Mouse (Mus musculus): ENCODE results near the gene Mettl7a1.
"Not testable (repeated sequence)": the region's sequence is repeated elsewhere in the genome, so short reads cannot be mapped to it uniquely, and the experiment has no call there.

Gene Mettl7a1

DNA sequence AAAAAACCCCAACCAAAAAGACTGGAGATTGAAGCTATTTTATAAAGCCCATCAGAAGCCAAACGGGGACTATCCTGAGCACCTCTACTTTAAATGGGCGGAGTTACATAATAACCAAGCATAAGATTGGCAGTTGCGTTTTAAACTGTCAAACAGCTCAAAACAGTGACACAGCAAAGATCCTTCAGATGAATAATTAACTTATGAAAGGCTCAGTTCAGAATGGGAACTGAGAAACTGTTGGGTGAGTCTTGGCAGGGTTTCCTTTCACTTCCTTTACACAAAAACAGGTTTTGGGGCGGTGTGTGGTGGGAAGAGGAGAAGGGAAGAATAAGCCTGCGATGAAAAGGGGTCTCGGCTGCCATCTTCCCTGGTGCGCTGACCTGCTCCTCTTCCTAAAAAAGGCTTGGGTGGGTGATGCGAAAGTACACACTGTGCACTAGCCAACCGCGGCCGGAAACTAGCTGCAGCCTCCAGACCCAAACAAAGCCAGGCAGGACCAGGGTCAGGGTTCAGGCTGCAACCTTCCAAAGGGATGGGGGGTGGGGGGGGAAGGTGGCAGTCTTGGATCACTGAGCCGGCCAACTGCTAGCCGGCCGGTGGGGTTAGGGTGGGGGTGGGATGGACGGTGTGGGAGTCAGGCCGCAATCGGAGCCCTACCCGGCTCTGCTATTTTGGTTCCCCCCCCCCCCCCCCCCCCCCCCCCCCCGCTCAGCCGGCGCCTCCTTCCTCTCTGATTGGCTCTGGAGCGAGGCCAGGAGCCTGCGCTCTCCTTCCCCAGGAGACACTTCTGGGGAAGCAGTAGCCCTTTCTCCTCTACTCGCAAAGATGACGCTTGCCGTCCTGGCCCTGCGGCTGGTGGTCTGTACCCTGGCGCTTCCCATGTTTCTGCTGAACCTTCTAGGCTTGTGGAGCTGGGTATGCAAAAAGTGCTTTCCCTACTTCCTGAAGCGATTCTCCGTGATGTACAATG is at the start of gene Mettl7a1:
TSS of gene Mettl7a1 (plus strand) at position 122 of the 973 bp plus-strand sequence.
- peak; percentile 84 for DNase-seq

DNA sequence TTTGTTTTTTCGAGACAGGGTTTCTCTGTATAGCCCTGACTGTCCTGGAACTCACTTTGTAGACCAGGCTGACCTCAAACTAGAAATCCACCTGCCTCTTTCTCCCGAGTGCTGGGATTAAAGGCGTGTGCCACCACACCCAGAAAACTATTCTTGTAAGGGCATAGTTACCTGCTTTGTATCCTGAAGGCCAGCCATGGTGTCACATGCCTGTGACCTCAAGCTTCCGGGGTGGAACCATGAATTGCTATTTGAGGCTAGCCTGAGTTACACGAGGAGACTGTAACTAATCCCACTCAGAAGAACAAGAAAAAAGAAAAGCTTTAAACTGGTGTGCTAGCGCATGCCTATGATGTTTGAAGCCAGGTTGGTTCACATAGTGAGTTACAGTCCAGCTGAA is 47.6 kb upstream of the Mettl7a1 start:
- DNase-seq, result no peak

DNA sequence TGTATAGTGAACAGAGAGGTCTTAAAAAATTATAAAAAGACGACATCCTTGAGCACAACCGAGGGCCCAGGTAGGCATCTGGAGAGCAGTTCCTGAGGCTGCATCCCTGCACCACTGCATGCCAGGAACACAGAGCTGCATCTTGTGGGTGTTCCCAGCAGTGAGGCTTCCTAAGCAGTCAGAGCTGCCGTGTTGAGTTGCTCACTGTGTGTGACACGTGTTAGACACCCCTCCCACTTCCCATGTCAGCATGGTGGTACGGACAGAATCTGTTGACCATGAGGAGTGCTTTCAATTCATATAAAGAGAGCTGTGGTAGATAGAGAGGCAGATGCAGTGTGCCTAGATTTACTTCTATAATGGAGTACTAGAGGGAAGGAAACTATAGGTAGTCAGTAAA is 46.6 kb upstream of the Mettl7a1 start:
- no peak for DNase-seq

DNA sequence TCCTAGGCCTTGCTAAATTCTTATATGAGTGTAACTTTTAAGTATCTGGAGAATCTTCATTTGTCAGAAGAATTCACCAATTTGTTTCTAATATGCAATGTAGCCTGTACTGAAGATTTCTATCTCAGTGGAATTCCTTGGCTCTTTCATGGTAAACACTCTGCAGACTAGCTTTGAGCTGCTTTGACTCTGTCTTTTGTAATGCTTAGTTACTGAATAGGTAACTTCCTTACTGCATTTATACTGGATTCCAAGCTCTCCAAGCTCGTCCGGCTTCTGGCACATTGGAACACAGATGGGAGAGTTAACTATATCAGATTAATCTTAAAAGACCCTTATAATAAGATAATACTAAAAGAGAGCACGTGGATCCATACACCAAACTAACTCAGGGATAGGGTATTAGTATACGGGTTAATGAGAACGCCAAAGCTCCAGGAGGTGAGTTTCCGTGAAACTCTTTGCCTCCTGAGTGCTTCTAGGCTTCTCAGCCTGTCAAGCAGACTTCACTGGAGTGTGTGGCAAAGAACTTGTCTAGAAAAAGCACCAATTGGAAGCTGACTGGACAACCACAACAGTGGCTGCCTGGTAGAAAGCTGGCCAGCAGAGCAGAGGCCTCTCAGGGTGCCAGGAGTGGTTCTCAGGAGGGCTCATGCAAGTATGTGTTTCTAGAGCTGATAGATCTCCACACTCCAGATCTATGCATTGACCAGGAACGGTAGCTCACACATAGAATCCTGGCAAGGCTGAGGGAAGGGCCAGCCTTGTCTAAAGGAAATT is 45.1 kb upstream of the Mettl7a1 start:
- DNase-seq, result no peak

DNA sequence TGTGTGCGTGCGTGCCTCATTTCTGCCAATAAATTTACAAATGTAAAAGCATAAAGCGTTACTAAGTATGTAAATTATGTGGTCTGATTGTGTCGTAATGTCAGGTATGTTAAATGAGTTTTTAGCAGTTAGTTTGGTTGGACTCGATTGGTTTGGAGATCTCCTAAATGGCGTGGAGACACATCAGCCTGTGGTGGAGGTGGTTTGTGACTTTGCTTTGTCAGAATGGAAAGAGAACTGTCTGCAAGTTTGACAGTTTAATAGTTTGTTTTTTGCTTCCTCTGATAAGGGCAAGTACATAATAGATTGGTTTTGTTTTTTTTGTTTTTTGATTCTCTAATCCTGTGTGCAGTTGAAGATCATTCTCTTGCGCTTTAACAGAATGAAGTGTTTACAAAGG is 43.6 kb upstream of the Mettl7a1 start:
- DNase-seq, result not testable (repeated sequence)

DNA sequence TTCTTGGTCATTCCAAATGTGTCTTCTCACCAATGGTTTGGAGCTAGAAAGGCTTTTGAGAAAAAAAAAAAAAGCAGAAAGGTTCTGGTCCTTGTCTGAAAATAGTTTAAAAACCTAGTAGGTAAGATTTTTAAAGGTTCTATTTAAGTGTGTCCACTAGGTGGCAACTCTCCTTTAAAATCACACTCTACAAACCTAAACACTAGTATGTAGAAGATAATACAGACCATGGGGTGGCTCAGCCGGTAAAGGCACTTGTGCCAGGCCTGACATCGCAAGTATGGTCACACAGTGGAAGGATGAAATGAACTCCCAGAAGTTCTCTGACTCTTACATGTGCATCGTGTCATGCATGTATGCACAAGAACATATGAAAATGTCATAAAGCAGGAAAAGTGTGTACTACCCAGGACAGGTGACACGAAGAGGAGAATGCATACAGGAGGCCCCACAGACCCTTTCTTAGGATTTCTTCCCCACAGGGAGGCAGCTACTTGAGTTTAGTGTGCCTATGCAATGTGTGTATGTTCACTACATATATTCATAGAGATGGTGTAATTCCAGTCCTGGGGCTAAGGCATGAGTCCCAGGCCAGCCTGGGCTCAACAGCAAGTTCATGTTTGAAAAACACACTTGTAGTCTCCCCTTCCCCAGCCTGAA is 40.6 kb upstream of the Mettl7a1 start:
- peak; percentile 48 for DNase-seq

DNA sequence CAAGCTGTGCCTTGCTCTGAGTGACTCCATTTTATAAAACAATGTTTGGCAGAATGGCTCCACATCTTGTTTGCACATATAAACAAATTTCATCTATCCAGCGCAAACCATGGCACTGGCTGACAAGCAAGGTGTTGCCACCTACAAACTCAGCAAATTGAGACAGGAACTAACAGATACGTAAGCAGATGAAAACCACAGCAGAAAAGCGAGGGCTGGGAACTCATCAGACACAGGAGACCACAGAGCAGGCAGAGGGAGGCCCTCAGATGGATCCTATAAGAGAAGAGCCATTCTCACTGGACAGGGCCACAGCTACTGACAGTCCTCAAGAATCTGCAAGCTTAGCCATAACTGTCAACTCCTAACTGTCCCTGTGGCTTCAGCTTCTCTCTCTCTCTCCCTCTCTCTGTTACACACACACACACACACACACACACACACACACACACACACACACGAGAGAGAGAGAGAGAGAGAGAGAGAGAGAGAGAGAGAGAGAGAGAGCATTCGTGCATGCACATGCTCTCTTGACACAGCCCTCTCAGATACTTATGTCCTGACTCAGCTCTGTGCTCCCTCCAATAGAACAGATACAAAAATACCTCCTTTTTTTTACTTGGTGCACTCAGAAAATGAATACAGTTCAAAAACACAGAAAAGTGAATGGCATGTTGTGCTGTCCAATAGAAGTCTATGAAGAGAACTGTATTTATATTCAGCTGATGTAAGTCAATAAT is 38.2 kb upstream of the Mettl7a1 start:
- DNase-seq, result no peak

DNA sequence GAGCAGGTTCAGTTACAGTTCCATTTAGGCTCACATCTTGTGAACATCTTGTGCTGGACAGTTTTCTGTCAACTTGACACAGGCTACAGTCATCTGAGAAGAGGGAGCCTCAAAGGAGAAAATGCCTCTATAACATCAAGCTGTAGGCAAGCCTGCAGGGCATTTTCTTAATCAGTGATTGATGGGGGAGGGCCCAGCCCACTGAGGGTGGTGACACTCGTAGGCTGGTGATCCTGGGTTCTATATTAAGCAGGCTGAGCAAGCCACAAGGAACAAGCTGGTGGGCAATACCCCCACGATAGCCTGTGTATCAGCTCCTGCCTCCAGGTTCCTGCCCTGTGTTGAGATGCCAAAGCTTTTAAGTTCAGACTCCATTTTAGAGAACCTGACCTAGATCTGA is 35.0 kb upstream of the Mettl7a1 start:
- no peak for DNase-seq

DNA sequence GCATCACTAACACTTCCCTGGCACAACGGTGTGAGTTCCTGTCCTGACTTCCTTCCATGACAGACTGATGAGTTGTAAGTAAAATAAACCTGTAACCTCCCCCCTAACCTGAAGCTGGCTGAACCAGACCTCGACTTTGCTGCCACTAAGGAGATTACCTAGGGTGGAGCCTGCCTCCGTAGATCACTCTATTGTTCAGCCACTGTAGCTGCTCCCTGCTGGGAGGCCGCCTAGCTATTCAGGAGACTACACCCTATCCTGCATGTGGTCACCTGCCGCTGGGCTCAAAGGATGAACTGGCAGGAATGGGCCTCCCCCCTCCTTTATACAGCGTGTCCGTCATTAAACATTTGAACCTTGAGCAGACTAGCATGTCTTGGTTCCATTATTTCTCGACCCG is 34.2 kb upstream of the Mettl7a1 start:
- DNase-seq, result no peak

DNA sequence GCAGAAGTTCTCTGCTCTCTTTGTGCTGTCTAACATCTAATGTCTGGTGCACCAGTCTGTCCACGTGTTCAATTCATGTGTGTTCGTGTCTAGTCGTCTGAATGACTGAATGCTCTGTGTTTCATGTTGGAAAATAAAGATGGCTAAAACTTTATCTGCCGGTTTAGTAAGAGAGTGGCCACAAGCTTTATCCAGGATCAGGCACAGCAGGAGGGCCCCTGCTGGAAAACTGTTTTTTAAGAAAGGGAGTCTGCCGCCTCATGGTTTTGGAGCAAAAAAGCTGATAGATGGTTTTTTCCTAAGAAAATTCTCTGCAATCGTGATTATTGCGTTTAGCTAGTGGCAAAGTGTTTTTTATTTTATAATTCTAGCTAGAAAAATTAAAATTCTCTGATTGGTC is 33.3 kb upstream of the Mettl7a1 start:
- DNase-seq, result not testable (repeated sequence)

DNA sequence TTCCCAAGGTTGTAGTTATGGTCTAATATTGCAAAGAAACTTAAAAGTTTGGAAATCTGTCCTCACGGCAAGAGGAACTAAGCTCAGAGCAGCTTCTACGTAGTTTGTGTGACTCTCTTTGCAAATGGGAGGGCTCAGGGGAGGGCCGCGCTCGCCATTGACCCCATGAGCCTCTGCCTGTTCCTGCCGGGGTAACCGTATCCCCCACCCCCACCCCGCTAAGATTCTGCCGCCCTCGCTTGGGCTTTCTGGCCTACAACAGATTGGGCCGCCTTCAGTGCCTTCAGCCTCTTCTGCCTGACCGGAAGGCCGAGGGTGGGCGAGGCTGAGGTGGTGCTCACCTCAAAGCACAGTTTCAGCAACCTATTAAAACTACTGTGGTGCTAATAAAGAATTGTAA is 32.5 kb upstream of the Mettl7a1 start:
- DNase-seq, result no peak

DNA sequence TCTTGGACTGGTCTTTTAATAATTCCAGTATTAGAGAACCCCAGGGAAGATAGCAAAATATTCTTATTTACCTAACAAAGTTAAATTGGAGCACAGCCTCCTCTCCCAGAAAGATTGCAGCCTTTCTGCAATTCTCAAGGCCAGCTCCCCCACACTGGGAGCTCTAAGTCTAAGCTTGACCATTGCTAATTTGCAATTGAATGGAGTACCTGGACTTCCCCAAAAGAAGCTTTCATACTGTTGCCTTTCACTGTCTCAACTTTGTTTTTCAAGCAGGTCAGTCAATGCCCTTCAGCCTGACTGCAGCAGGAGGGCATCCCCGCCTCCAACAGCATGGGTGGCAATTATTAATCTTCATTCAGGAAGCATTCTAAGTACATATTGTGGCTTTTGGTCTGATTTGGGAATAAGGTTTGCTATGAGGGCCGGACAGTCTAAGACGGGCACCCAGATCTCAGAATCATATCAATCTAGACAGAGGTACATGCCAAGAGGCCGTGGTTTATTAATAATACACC is 30.1 kb upstream of the Mettl7a1 start:
- DNase-seq, result not testable (repeated sequence)

DNA sequence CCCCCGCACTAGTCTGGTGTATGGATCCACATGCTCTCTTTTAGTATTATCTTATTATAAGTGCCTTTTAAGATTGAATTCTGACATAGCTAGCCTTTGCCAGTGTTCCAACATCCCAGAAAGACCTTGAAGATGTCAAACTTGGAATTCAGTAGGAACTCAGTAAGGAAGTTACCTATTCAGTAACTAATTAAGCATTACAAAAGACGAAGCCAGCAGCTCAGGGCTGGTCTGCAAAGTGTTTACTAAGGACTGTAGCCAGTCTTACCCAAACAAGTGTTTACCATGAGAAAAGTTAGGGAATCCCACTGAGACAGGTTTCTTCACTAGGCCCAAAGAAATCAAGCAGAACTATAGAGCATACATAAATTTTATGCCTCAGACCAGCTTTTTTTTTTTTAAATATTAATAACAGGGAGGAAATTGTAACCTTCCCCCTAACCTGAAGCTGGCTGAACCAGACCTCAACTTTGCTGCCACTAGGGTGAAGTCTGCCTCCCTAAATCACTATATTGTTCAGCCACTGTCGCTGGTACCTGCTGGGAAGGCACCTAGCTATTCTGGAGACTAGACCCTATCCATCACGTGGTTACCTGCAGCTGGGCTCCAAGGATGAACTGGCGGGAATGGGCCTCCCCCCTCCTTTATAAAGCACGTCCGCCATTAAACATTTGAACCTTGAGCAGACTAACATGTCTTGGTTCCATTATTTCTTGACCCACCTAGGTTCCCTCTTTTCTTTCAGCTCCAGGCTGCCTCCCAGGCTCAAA is 29.0 kb upstream of the Mettl7a1 start:
- DNase-seq, result no peak

DNA sequence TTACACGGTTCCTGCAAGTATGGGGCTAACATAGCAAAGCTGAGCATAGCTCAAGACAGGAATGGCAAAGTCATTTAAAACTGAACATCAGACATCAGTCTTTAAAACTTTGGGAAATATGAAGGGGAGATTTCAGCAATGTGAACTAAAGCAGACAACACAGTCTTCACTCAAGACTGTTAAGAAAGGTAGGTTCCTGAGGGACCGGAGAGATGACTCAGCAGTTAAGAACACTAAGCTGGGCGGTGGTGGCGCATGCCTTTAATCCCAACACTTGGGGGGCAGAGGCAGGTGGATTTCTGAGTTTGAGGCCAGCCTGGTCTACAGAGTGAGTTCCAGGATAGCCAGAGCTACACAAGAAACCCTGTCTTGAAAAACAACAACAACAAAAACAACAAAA is 27.5 kb upstream of the Mettl7a1 start:
- DNase-seq, result no peak

DNA sequence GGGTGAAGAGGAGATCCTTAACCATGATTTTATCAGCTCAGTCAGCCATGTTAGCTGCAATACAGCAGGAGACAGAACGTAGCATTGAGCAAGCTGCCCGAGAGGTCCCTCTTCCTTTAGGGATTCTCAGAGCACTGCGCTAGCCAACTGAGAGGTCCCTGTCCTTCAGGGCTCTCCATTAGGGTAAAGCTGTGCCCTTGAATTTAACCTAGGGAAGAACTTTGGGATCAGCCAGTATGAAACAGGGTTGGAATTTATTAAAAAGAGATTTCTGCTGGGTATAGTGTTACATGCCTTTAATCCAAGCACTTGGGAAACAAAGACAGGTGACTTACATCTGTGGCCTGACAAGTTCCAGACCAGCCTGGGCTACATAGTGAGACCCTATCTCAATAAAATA is 26.4 kb upstream of the Mettl7a1 start:
- DNase-seq, result no peak

DNA sequence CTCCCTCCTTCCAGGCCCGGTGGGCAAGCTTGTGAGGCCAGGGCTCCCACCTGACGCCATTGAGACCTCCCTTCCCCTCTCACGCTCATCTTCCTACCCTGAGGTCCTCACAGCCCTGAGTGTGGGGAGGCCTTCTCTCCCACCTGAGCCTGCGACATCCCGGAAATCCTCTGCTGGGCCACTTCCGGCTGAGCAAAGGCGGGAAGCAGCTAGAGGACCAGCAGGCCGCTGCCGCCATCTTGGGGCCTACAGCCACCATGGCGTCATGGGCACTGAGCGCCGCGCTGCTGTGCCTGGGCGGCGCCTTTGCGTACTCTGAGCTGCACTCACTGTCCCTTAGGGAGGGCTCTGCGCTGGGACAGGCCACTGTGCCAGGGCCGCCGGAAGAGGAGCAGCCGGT is 23.3 kb upstream of the Mettl7a1 start, which contains the start of gene Tmprss12:
TSS of gene Tmprss12 (plus strand) at position 212 of the 400 bp plus-strand sequence.
- DNase-seq, result no peak

DNA sequence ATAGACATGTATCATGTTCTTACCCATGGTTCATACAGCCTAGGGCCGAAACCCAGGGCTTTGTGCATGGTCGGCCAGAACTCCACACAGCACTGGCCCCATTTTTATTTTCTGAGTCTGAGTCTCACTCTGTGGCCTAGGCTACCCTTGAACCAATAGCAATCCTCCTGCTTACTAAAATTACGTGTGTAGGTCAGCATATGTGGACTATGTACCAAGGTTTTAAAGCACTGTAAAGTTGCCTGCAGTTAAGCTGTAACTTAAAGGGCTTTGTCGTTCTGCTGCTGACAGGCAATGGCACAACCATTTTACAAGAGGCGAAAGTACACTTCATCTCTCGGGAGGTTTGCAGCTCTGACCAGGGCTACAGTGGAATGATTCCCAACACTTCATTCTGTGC is 15.0 kb upstream of the Mettl7a1 start:
- DNase-seq, result no peak

DNA sequence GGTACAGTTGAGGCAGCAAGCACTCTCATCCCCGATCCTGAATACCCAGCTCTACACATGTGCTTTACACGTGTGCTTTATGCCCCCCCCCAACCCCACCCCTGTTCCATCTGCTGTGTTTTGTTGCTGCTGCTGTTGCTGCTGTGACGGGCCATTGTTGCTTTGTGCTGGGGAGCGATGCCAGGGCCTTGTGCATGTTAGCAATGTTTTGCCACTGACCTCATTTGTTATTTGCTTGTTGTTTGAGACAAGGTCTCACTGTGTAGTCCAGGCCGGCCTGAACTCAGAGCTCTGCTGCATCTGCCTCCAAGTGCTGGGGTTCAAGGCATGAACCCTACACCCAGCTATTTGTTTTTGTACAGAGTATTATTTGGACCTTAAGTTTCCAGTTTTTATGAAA is 13.1 kb upstream of the Mettl7a1 start:
- no peak for DNase-seq

DNA sequence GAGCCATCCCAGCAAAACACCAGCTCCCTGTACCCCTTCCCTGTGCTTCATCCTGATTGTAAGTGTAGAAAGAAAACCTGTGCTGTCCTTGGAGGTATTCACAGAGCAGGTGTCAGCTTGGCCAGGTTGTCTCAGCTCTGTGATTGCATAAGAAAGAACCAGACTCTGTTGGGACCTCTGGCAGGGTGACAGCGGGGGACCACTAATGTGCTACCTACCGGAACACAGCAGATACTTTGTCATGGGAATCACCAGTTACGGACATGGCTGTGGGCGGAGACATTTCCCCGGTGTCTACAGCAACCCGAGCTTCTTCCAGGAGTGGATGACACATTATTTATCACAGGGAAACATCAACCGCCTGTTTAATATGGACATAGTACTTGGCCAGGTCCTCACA is 11.6 kb upstream of the Mettl7a1 start:
- DNase-seq, result no peak

DNA sequence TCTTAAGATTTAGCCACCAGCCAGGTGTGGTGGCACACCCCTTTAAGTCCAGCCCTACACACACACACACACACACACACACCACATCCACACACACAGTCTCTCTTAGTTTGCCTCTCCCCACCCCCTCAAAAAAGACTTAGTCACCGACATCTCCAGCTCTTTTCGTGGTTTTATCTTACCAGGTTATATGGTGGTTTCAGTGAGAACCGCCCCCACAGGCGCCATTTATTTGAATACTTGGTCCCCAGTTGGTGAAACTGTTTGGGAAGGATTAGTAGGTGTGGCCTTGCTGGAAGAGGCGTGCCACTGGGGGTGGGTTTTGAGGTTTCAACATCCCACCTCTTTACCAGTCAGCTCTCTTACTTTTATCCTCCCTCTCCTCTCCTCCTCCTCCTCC is 6.1 kb upstream of the Mettl7a1 start:
- no peak for DNase-seq

DNA sequence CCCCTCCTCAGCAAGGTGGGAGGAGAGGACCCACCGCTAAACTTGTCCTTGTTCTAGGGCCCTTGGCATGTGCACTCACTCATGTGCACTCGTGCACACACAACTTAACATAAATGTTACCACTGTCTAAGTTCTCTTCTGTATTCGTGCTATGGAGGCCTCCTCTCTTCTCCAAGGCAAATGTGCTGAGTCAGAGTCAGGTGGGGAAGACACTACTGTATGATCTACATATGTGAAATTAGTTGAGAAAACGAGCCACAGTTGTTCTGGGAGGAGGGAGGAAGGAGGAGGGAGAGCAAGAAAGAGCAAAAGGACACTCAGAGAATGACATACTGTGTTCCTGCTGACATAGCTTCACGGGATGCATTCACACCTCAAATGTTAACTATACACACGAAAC is 3.4 kb upstream of the Mettl7a1 start:
- DNase-seq, result no peak

DNA sequence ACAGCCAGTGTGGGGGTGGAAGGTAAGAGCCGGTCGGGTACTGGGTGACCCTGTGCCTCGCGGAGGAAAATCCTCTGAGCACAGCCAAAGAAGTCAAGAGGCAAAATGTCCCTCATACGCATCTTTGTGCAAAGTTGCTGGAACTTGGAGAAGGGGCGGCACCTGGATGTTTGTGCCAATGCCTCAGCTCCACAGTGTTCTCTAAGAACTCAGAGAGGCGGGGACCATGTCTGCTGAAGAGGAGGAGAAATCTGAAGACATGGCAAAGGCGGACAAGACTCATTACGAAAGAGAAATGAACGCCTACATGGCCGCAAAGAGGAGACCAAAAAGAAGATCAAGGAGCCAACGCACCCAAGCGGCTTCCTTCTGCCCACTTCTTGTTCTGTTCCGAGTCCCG is 2.4 kb upstream of the Mettl7a1 start:
- no peak for DNase-seq

Measured in embryo, embryonic 11 days (tissue).